Mouse (Mus musculus) adrenal gland, adult (tissue): ENCODE measurements at regions not wholly inside any gene's neighbourhood (a gene's known extent, or its start where the extent isn't known, plus 50 kb on each side); places are given as distances from the start of the nearest gene placed in this dataset.

Experiments
- DNase-seq, 2 experiments: peaks; one replicate each; pipeline ENCODE4 v3.0.0; 2022 to 2023; ENCODE audit warnings: low spot score in 1 of 2; ENCODE audit not compliant: inconsistent age in 2 of 2

DNA sequence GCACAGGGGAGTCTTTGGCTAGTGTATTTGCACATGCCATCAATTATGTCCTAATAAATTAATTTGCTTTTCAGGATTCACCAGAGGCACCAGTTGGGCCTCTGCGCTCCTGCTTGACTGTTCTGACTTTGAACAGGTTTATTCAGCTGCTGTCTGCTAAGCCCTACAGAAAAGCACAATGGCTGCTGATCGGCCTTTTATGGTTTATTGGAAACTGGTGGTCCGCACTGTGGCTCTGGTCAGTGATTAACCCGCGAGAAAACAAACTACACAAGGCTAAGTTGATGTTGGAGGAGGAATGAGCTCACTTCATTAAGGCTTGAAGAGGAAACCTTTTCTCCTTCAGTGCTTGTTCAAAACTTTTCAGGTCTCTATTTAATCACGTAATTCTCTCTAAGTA lies 208.4 kb upstream of the Gpr101 start:
- no peak for DNase-seq

DNA sequence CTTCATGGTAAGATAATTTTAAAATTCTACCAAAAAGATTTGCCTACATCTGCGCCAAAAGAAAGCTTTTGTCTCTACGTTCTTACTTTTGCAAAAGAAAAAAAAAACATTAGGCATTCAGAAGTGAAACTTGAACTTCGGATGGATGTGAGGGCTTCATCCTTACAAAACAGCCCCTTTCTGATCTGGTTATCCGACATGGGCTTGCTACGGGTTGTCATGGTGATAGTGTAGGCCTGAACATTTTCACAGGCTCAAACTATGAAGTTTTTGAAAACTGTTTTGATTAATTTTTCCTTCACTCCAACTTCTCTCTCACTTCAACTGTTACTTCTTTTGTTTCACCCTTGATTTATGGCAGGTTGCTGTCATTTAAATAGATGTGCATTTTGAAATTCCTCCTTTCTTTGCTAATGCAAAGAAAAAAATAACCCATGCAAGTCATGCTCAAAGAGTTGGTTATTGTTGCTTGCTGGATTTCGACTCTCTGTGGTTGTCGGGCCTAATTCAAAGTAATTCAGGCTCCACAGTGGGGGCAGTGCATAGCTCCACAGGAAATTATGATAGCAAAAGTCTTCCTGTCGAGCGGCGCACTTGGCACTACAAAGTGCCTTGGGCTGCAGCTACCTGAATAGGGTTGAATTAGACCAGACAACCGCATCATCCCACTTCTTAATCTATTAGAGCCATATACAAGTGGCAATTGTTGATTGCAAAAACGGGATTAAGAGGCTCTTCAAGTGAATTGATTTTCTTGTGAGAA lies 205.7 kb upstream of the Gpr101 start:
- DNase-seq = no peak

DNA sequence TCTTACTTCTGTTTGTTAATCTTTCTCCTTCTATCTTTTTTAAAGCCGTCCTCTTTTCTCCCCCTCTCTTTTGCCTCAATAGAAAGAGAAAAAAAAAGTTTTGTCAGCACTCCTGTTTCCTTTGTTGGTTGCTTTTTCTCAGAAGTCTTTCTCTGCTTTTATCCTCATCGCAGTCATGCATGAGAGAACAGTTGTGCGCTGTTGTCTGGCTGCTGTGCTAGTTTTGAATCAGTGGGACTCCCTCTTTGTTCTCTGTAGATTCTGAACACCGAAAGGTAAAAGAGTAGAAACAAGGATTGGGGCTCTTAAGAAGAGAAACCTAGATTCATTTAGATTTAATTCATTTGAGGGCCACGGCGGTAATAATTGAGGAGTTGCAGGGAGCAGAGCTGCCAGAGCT lies 204.9 kb upstream of the Gpr101 start:
- no peak for DNase-seq

GRCm38 (mm10) chrX:57707932-57708331 lies 204.4 kb upstream of the Gpr101 start:
- no peak for DNase-seq

- peak; percentile 6 to 79 for DNase-seq
These were observed 203.2 kb upstream of the Gpr101 start for GRCm38 (mm10) chrX:57706683-57707308.

GRCm38 (mm10) chrX:57692506-57692905 lies 188.9 kb upstream of the Gpr101 start:
- peak; percentile 69 to 84 for DNase-seq

DNA sequence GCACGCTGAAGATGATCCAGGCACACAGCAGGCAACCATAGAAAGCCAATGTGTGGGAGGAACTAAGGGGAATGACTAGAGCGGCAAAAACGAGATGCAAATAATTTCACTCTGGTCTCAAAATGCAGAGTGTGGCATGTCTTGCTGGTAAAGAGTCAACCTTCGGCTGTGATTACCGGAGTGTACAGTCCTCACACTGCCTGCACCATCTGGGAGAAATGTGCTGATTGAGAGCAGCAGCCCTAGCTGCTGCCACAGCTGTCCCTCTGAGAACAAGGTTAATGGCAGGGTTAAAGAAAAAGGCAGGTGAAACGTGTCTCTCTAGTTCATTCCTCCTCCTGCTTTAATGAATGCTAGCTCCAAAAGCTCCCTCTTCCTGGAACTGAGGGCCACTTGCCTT lies 173.2 kb upstream of the Gpr101 start:
- no peak for DNase-seq

DNA sequence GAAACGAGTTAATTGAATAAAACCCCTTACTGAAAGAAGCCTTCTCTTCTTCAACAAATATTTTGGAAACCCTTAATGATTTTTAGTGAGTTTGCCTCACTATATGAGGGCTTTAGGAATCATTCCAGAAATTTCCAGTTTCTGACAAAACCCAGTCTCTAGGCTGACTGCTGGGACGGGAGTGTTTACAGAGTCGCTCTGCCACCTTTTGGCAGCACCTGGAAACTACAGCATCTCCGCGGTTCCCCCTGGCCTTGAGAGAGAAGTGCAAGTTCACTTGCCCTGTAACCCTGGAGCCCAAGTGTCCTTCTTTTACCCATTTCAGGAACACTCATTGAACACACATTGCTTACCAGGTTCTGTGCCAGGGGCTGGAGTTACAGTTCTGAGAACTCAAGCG lies 171.4 kb upstream of the Gpr101 start:
- DNase-seq = peak; percentile 45 to 85

DNA sequence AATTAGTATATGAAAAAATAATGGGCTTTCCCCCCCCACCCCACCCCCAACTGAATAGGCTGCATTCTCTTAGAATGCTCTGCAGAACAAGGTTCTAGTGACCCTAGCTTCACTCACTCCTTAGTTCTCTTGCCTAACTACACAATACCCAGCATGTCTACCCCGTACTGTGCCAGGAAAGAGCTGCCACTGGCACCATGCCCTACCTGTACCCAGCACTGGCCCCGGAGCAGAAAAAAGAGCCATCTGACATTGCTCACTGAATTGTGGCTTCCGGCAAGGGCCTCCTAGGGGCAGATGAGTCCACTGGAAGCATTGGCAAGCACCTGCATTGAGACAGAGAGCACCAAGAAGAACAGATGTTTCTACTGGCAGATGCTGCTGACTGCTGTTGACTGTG lies 156.0 kb upstream of the Gpr101 start:
- DNase-seq = no peak

GRCm38 (mm10) chrX:57656035-57656434 lies 152.5 kb upstream of the Gpr101 start:
- DNase-seq = no peak

- no peak for DNase-seq
These were observed 151.9 kb upstream of the Gpr101 start for GRCm38 (mm10) chrX:57655483-57655882.
